Mouse (Mus musculus) urinary bladder, postnatal 10 days (tissue): Measurements from ENCODE around the gene Arap2.
"Not testable (repeated sequence)": the region's sequence is repeated elsewhere in the genome, so short reads cannot be mapped to it uniquely, and the experiment has no call there.

Source experiments
- DNase-seq: peaks from one replicate; pipeline ENCODE4 v3.0.0; 2022; ENCODE audit warnings: low spot score

Arap2 gene

GRCm38 (mm10) chr5:62739451-62740415 is 26.2 kb downstream of the Arap2 start:
- DNase-seq = no peak

- not testable (repeated sequence) for DNase-seq
Observed at GRCm38 (mm10) chr5:62730573-62730972, 35.4 kb downstream of the Arap2 start.

- no peak for DNase-seq
Observed at GRCm38 (mm10) chr5:62725551-62725950, 40.4 kb downstream of the Arap2 start.

- DNase-seq = no peak
Observed at GRCm38 (mm10) chr5:62723261-62724105, 42.5 kb downstream of the Arap2 start.

GRCm38 (mm10) chr5:62716468-62716867 is 49.5 kb downstream of the Arap2 start:
- no peak for DNase-seq

GRCm38 (mm10) chr5:62715977-62716376 is 50.0 kb downstream of the Arap2 start:
- DNase-seq = no peak

- DNase-seq = no peak
Observed at GRCm38 (mm10) chr5:62715436-62715835, 50.5 kb downstream of the Arap2 start.

GRCm38 (mm10) chr5:62710955-62711354 is 55.0 kb downstream of the Arap2 start:
- DNase-seq = no peak

GRCm38 (mm10) chr5:62706900-62707299 is 59.1 kb downstream of the Arap2 start:
- no peak for DNase-seq

GRCm38 (mm10) chr5:62689965-62690364 is 76.0 kb downstream of the Arap2 start:
- no peak for DNase-seq

GRCm38 (mm10) chr5:62683751-62684150 is 82.2 kb downstream of the Arap2 start:
- DNase-seq = no peak

GRCm38 (mm10) chr5:62683207-62683606 is 82.8 kb downstream of the Arap2 start:
- DNase-seq = no peak

- no peak for DNase-seq
Observed at GRCm38 (mm10) chr5:62677390-62677789, 88.6 kb downstream of the Arap2 start.

- DNase-seq = no peak
Observed at GRCm38 (mm10) chr5:62672736-62673436, 93.1 kb downstream of the Arap2 start.

GRCm38 (mm10) chr5:62665329-62665728 is 100.6 kb downstream of the Arap2 start:
- DNase-seq = no peak

- no peak for DNase-seq
Observed at GRCm38 (mm10) chr5:62664847-62665246, 101.1 kb downstream of the Arap2 start.

- DNase-seq = no peak
Observed at GRCm38 (mm10) chr5:62663206-62663605, 102.8 kb downstream of the Arap2 start.

- no peak for DNase-seq
Observed at GRCm38 (mm10) chr5:62653924-62654323, 112.0 kb downstream of the Arap2 start.

- no peak for DNase-seq
Observed at GRCm38 (mm10) chr5:62642330-62642729, 123.6 kb downstream of the Arap2 start.

GRCm38 (mm10) chr5:62640501-62640900 is 125.5 kb downstream of the Arap2 start:
- DNase-seq = no peak

- DNase-seq = no peak
Observed at GRCm38 (mm10) chr5:62636341-62636740, 129.6 kb downstream of the Arap2 start.

- no peak for DNase-seq
Observed at GRCm38 (mm10) chr5:62628901-62629300, 137.1 kb downstream of the Arap2 start.
